Comparison of ENCODE assay signal across 9 mouse cellular contexts in the genomic region with DNA sequence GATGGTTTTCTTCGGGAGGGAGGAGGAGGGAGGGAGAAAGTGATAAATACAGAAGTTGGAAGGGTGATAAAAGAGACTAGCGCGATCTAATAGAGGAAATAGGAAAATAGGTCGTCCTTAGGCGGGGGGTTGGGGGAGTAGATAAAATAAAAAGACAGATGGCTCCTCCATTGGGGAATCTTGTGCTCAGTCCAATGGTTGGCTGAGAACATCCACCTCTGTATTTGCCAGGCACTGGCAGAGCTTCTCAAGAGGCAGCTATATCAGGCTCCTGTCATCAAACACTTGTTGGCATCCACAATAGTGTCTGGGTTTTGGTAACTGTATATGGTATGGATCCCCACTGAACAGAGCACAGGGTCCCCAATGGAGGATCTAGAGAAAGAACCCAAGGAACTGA.
"Had no signal": no experiment of that assay in that cellular context is flagged by ENCODE, and none has a peak within 500 bp of the region (broad histone marks: within the 10 kb centered on the region; RNA-seq: fewer than 3 reads in every experiment).

No protein-coding gene starts in this region.

- DNase-seq: kidney, postnatal 25 days; layer of hippocampus, postnatal 36 days; liver, embryonic 13.5 days; lung, adult 2 months; lung, postnatal 14 days; lung, postnatal 4 days; midbrain, embryonic 14.5 days; thymus, adult 18-20 months; thymus, postnatal 36 days had no signal
